Mouse (Mus musculus) lung, postnatal 25 days (tissue): ENCODE data around the gene Hist1h2bk.
A peak's percentile ranks its signal among the peaks of the same experiment; 100 is the strongest.
"Not testable (repeated sequence)": the region's sequence is repeated elsewhere in the genome, so short reads cannot be mapped to it uniquely, and the experiment has no call there.

ENCODE experiments used
- DNase-seq: peaks from one replicate; pipeline ENCODE4 v3.0.0; 2022; ENCODE audit warnings: low spot score

Hist1h2bk gene

GRCm38 (mm10) chr13:22040464-22041141, 4.9 kb downstream of the Hist1h2bk start:
- no peak for DNase-seq

DNA sequence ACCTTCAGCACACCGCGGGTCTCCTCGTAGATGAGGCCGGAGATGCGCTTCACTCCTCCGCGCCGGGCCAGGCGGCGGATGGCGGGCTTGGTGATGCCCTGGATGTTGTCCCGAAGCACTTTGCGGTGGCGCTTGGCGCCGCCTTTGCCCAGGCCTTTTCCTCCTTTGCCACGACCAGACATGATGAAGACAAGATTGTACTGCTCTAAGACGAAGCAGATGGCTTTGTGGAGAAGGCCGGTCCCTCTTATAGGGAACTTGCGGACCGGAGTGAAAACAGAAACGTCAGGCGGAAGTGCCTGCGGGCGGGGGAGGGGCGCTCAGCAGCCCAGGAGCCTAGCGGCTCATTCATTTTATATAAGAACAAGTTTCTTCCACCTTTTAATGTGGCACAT, 5.5 kb downstream of the Hist1h2bk start, which contains the start of gene Hist1h4i:
Gene Hist1h4i (minus strand): TSS at position 221 of the 395 bp plus-strand sequence.
- DNase-seq, result peak; percentile 95

DNA sequence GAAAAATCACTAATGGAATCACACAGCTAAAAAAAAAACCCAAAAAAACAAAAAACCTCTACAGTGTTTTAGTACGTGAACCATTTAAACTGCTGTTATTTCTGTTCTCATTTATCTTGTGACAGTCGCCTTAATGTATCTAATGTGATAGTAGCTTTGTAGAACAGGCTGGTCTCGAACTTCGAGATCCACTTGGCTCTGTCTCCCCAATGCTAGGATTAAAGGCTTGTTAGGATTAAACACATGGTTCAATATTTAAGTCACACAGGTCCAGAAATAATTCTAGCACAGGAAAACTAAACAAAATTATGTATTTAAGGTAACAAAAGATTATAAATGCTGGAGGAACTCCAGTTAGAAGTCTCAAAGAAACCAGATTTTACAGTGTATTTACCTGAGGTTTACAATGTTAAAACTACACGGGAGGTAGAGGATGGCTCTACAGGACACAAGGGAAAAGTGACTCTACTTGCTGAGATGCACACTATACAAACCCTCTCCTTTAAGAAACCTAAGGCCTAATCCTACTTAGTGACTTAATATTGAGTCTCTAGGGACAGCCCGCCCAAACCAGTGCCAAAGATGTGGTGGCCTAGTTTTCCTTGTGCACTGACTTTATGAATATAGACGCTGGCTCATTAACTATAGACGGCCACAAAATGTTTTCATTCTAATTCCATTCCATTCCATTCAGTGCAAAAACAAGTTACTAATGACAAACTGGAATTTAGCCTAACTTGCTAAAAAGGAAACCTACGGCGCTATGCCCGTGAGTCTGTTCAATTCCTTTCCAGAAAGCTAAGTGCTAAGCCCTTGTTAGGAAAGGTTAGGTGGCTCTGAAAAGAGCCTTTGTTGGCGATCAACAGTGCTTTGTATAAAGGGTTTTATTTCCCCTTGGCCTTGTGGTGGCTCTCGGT, 6.2 kb downstream of the Hist1h2bk start:
- no peak for DNase-seq

GRCm38 (mm10) chr13:22042568-22043502, 7.2 kb downstream of the Hist1h2bk start, which contains the start of the genes Hist1h2ag and Hist1h2bj:
Gene Hist1h2ag (minus strand): TSS chr13:22042944.
Gene Hist1h2bj (plus strand): TSS chr13:22043214.
- DNase-seq, result peak; percentile 97

GRCm38 (mm10) chr13:22043503-22044431, 8.1 kb downstream of the Hist1h2bk start:
- peak; percentile 57 for DNase-seq

- DNase-seq, result no peak
Observed at GRCm38 (mm10) chr13:22044432-22045155, 8.9 kb downstream of the Hist1h2bk start.

DNA sequence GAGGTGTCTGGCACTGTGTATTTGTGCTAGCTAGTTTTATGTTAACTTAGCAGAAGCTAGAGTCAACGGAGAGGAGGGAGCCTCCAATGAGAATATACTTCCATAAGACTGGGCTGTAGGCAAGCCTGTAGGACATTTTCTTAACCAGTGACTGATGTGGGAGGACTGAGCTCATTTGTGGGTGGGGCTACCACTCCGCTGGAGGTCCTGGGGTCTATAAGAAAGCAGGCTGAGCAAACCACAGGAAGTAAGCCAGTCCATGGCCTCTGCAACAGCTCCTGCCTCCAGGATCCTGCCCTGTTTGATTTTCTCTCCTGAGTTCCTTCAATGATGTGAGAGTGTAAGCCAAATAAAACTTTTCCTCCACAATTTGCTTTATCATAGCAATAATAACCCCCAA, 9.6 kb downstream of the Hist1h2bk start:
- DNase-seq, result no peak

DNA sequence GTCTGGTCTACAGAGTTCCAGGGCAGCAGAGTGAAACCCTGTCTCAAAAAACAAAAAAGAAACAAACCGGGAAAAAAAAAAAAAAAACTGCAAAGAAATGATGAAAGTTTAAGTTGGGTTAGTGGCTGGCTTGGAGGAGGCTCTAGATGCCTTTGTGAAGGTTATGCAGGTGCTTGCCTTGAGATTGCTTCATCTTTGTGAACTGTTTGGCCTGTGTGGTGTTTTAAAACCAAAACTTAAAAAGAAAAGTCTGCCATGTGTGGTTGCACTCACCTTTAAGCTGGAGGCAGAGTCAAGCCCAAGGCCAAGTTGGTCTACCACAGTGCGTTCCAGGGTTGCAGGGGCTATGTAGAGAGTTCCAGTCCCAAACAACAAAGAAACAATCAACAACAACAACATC, 13.4 kb downstream of the Hist1h2bk start:
- no peak for DNase-seq

DNA sequence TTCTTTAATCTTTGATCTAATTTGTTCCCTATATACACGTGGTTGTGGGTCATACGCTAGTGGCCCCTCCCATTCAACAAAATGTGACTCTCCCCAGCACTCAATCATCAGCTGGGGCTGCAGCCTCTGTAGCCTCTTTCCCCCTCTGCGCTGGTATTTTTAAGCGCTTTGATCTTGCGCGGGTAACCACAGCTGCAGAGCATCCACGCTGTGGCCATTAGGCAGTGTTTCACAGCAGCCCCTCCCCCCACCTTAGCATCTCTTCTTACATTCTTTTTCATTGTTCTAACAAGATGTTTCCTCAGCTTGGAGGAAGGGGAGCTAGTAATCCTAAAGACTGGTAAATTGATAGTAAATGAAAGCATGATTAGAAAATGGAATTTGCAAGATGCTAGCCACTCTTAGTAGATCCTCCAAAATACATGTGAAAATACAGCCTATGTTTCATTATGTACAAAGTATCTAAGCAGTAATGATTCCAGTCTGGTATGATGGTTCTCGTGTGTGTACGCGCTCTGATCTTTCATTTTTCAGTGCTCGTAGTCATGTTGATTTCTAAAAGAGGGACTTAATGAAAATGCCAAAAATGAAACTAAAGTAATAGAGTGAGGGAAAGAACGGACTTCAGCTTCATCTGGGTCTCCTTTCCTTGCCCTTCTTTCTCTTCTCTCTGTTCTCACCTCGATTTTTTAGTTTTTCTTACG, 14.2 kb downstream of the Hist1h2bk start:
- DNase-seq, result no peak

GRCm38 (mm10) chr13:22050591-22051522, 15.2 kb downstream of the Hist1h2bk start:
- peak; percentile 91 for DNase-seq

DNA sequence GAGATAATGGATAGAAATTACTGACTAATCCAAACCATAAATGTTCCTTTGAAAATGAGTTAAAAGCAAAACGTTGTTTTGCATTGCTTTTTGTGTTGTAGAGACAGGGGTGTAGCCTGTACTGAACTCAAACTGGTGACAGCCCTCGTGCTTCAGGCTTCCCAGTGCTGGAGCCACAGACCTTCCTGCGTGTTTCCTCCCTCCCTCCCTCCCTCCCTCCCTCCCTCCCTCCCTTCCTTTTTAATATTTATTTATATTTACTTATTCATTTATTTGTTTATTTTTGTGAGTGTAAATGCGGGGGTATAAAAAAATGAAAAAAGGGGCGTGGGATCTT, 15.8 kb downstream of the Hist1h2bk start:
- DNase-seq, result no peak

DNA sequence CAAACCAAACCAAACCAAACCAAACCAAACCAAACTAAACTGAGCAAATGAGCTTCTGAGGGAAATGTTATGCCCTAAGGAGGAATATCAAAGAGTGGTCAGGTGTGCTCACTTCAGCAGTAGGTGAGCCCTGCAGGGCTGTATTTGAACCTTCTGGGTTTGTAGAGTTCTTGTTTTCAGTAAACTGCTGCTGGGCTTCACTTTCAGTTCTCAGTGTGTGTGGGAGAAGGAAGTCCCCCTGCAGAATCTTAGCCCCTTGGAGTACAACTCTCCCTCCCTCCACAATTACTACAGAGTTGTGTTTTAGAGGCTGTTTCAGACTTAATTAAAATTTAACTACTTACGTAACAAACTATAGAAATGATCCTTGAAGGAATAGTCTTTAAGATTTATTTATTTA, 18.1 kb downstream of the Hist1h2bk start:
- DNase-seq, result no peak

- DNase-seq, result no peak
Observed at GRCm38 (mm10) chr13:22061422-22061821, 25.8 kb downstream of the Hist1h2bk start.

GRCm38 (mm10) chr13:22063468-22063867, 27.8 kb downstream of the Hist1h2bk start:
- DNase-seq, result no peak

- DNase-seq, result not testable (repeated sequence)
Observed at GRCm38 (mm10) chr13:22084140-22084539, 48.5 kb downstream of the Hist1h2bk start, which contains the start of gene Vmn1r188. Gene Vmn1r188 (plus strand): TSS chr13:22084440.
